15 mouse cellular contexts compared by ENCODE assay signal in genomic region chr12:14285870-14286535, GRCm38 (mm10).
DNase-seq lines count a peak whose midpoint lies in the region; ATAC-seq and TF ChIP-seq lines count a peak whose summit lies in the region.
"Had no signal": no experiment of that assay in that cellular context is flagged by ENCODE, and none has a peak within 500 bp of the region (broad histone marks: within the 10 kb centered on the region; RNA-seq: fewer than 3 reads in every experiment).

No protein-coding gene starts in this region.

- 77% methylated on average over 2 of the region's 2 CpGs for WGBS in embryonic facial prominence, embryonic 14.5 days
- 85% methylated on average over 2 of the region's 2 CpGs for WGBS in embryonic facial prominence, embryonic 10.5 days
- WGBS in kidney, embryonic 15.5 days = 76% methylated on average over 2 of the region's 2 CpGs
- 68% methylated on average over 2 of the region's 2 CpGs for WGBS in lung, postnatal 0 days

- no peaks in the 10 kb centered on the region for H3K27me3 ChIP-seq in embryonic facial prominence, embryonic 14.5 days (replicated peaks; ENCODE audit: control insufficient read depth, insufficient read depth, low read length)
- H3K27me3 ChIP-seq in embryonic facial prominence, embryonic 10.5 days (replicated peaks; ENCODE audit: low read depth, poor library complexity, severe bottlenecking) = no peaks in the 10 kb centered on the region
- H3K27me3 ChIP-seq in kidney, embryonic 15.5 days = no peaks in the 10 kb centered on the region
- H3K27me3 ChIP-seq in lung, postnatal 0 days (replicated peaks; ENCODE audit: insufficient read depth, low read length) = no peaks in the 10 kb centered on the region

- no peaks in the 10 kb centered on the region for H3K4me1 ChIP-seq in embryonic facial prominence, embryonic 14.5 days (ENCODE audit: control insufficient read depth, insufficient read depth, low read length)
- H3K4me1 ChIP-seq in embryonic facial prominence, embryonic 10.5 days = no peaks in the 10 kb centered on the region
- no peaks in the 10 kb centered on the region for H3K4me1 ChIP-seq in kidney, embryonic 15.5 days
- no peaks in the 10 kb centered on the region for H3K4me1 ChIP-seq in lung, postnatal 0 days (ENCODE audit: insufficient read depth, low read depth, low read length)

- ATAC-seq in embryonic facial prominence, embryonic 14.5 days (ENCODE audit: low read depth) = peak; percentile 75; the same call in 1 of the 2 replicates
- no peak; the same call in 1 of the 2 replicates for ATAC-seq in kidney, embryonic 15.5 days (replicated peaks; ENCODE audit: low FRiP score)
- ATAC-seq in lung, postnatal 0 days = peak; percentile 72
- no peak for ATAC-seq in erythroblast, adult 5-6 weeks (replicated peaks; ENCODE audit: low FRiP score, poor library complexity, severe bottlenecking)

- peak; percentile 46; the same call in 1 of the 2 replicates for TF ChIP-seq EP300 in lung, postnatal 0 days (IDR thresholded peaks at IDR 0.05)

- H3K27ac ChIP-seq in embryonic facial prominence, embryonic 14.5 days (replicated peaks; ENCODE audit: low read depth, low read length) = no peak overlapping the region; the same call in 1 of the 2 replicates
- H3K27ac ChIP-seq in embryonic facial prominence, embryonic 10.5 days (replicated peaks) = no peak overlapping the region
- 0 out of 2 replicates have a peak overlapping the region, but pooled peaks have one; percentile 10 for H3K27ac ChIP-seq in kidney, embryonic 15.5 days
- H3K27ac ChIP-seq in lung, postnatal 0 days (ENCODE audit: low read length) = no peak overlapping the region
- H3K27ac ChIP-seq: left cerebral cortex, adult 2 months; macrophage had no signal

- H3K9me3 ChIP-seq in embryonic facial prominence, embryonic 14.5 days (ENCODE audit: control insufficient read depth, low read length) = no peaks in the 10 kb centered on the region
- H3K9me3 ChIP-seq in embryonic facial prominence, embryonic 10.5 days = no peaks in the 10 kb centered on the region
- no peaks in the 10 kb centered on the region for H3K9me3 ChIP-seq in kidney, embryonic 15.5 days (replicated peaks)
- no peaks in the 10 kb centered on the region for H3K9me3 ChIP-seq in lung, postnatal 0 days (ENCODE audit: low read length)

- no peak overlapping the region for H3K4me3 ChIP-seq in embryonic facial prominence, embryonic 14.5 days (ENCODE audit: low read depth, low read length)
- H3K4me3 ChIP-seq in embryonic facial prominence, embryonic 10.5 days = no peak overlapping the region
- no peak overlapping the region for H3K4me3 ChIP-seq in kidney, embryonic 15.5 days (replicated peaks)
- H3K4me3 ChIP-seq in lung, postnatal 0 days (ENCODE audit: low read depth, low read length) = no peak overlapping the region
- H3K4me3 ChIP-seq: erythroblast, embryonic 14.5 days; left cerebral cortex, adult 2 months; myocyte had no signal

- H3K36me3 ChIP-seq in embryonic facial prominence, embryonic 14.5 days (ENCODE audit: control insufficient read depth, insufficient read depth, low read length) = no peaks in the 10 kb centered on the region
- H3K36me3 ChIP-seq in embryonic facial prominence, embryonic 10.5 days (replicated peaks) = no peaks in the 10 kb centered on the region
- no peaks in the 10 kb centered on the region for H3K36me3 ChIP-seq in kidney, embryonic 15.5 days
- no peaks in the 10 kb centered on the region for H3K36me3 ChIP-seq in lung, postnatal 0 days (ENCODE audit: insufficient read depth, low read length)

- no peak overlapping the region for H3K4me2 ChIP-seq in embryonic facial prominence, embryonic 14.5 days (ENCODE audit: low read depth, low read length)
- no peak overlapping the region for H3K4me2 ChIP-seq in kidney, embryonic 15.5 days
- no peak overlapping the region for H3K4me2 ChIP-seq in lung, postnatal 0 days (replicated peaks; ENCODE audit: low read depth, low read length)

- TF ChIP-seq CTCF in lung, postnatal 0 days (IDR thresholded peaks at IDR 0.05) = no peak

- DNase-seq in embryonic facial prominence, embryonic 14.5 days (ENCODE audit: low spot score) = peak; percentile 68
- DNase-seq in embryonic facial prominence, embryonic 10.5 days (ENCODE audit: low spot score) = no peak
- DNase-seq in lung, postnatal 0 days (ENCODE audit: low spot score) = peak; percentile 66
- DNase-seq in urinary bladder, adult 18-20 months (ENCODE audit: low spot score in 2 of 2) = peak; percentile 46 to 72
- no peak for DNase-seq in c-Kit-positive CD71-positive TER-119-positive erythroid progenitor cells, embryonic 14.5 days (ENCODE audit: low spot score)
- DNase-seq in heart, adult 9 months (ENCODE audit: low spot score in 2 of 2) = no peak
- DNase-seq: adrenal gland, postnatal 25 days; B cell, adult 2 months; thymus, postnatal 36 days had no signal

- H3K9ac ChIP-seq in embryonic facial prominence, embryonic 14.5 days (ENCODE audit: low read depth, low read length) = no peak overlapping the region
- no peak overlapping the region for H3K9ac ChIP-seq in kidney, embryonic 15.5 days
- H3K9ac ChIP-seq in lung, postnatal 0 days (replicated peaks; ENCODE audit: low read depth) = no peak overlapping the region

Comparison
In these comparisons a context has a peak if more than half of its experiments do, and no peak if none do; other contexts are left out.
1. DNase-seq: peak in embryonic facial prominence, embryonic 14.5 days (single experiment), lung, postnatal 0 days (single experiment) and urinary bladder, adult 18-20 months (2 of 2); none in embryonic facial prominence, embryonic 10.5 days (single experiment), c-Kit-positive CD71-positive TER-119-positive erythroid progenitor cells, embryonic 14.5 days (single experiment) and heart, adult 9 months (0 of 2).
2. ATAC-seq: peak in embryonic facial prominence, embryonic 14.5 days (single experiment) and lung, postnatal 0 days (single experiment); none in kidney, embryonic 15.5 days (single experiment) and erythroblast, adult 5-6 weeks (single experiment).